Mouse (Mus musculus) thymus, postnatal 0 days (tissue): ENCODE measurements around the gene Acer2. TPM values are rescaled to one million over a fixed set of nuclear protein-coding genes. Genes with fewer than 3 reads are reported as not detected.
A peak's percentile ranks its signal among the peaks of the same experiment; 100 is the strongest.

ENCODE experiments used
- DNase-seq: peaks from one replicate; pipeline ENCODE4 v3.0.0-alpha.2; 2015; ENCODE audit warnings: low spot score
- polyA plus RNA-seq: library from polyadenylated mRNA; unstranded; fragments of >200 nt; fragmentation: Nextera tagmentation; extraction: Ambion mirVana; gene quantifications from 2 replicates; pipeline ENCODE4 v1.2.1, GENCODE M21; 2015

Acer2 gene
- polyA plus RNA-seq, 1 experiment from 2014 or later: 4.3 TPM

GRCm38 (mm10) chr4:86948794-86949193 lies 74.6 kb downstream of the Acer2 start:
- no peak for DNase-seq

- DNase-seq: no peak
Measured at GRCm38 (mm10) chr4:86953519-86953918, 79.3 kb downstream of the Acer2 start.

GRCm38 (mm10) chr4:86955448-86955847 lies 81.3 kb downstream of the Acer2 start:
- DNase-seq: no peak

GRCm38 (mm10) chr4:86957576-86958411 lies 83.6 kb downstream of the Acer2 start:
- peak; percentile 23 for DNase-seq

GRCm38 (mm10) chr4:86977272-86977671 lies 103.1 kb downstream of the Acer2 start:
- DNase-seq: no peak

Other genes with a start within 250 kb of the Acer2 start
- gene Plin2, start 204.3 kb upstream of the Acer2 start, polyA plus RNA-seq: 63.0 and 71.7 TPM in 2 replicates
- gene Dennd4c, start 125.8 kb upstream of the Acer2 start, polyA plus RNA-seq: 4.6 and 6.3 TPM in 2 replicates
- 922 and 983 TPM in 2 replicates for gene Rps6, start 17.0 kb upstream of the Acer2 start, polyA plus RNA-seq